Mouse (Mus musculus) limb, embryonic 12.5 days (tissue): ENCODE data around the gene 2900011O08Rik. TPM values are rescaled to one million over a fixed set of nuclear protein-coding genes. Genes with fewer than 3 reads are reported as not detected.

Source experiments
- ATAC-seq: fragments of 200-750 bp; cut with Nextera tagmentation; 2 replicates; pipeline ENCODE4 v1.8.0; 2017; ENCODE audit warnings: low read depth, moderate TSS enrichment; ENCODE audit not compliant: insufficient number of reproducible peaks, insufficient read depth, low FRiP score, low TSS enrichment
- H3K27ac ChIP-seq: fragments of 300-500 bp; sonication (generic); 2 replicates; pipeline ENCODE4 v1.5.1; 2016; ENCODE audit warnings: mild to moderate bottlenecking, moderate library complexity
- H3K27me3 ChIP-seq: fragments of 300-500 bp; sonication (generic); 2 replicates; pipeline ENCODE4 v1.6.1; 2016; ENCODE audit warnings: mild to moderate bottlenecking, moderate library complexity
- H3K36me3 ChIP-seq: fragments of 300-500 bp; sonication (generic); 2 replicates; pipeline ENCODE4 v1.6.1; 2016; ENCODE audit warnings: mild to moderate bottlenecking, moderate library complexity
- H3K4me1 ChIP-seq: fragments of 300-500 bp; sonication (generic); replicated peaks from 2 replicates; pipeline ENCODE4 v1.6.1; 2016
- H3K4me2 ChIP-seq: fragments of 300-500 bp; sonication (generic); 2 replicates; pipeline ENCODE4 v1.6.1; 2016; ENCODE audit warnings: mild to moderate bottlenecking, moderate library complexity
- H3K4me3 ChIP-seq: fragments of 300-500 bp; sonication (generic); replicated peaks from 2 replicates; pipeline ENCODE4 v1.5.1; 2016; ENCODE audit warnings: mild to moderate bottlenecking
- H3K9ac ChIP-seq: fragments of 300-500 bp; sonication (generic); replicated peaks from 2 replicates; pipeline ENCODE4 v1.6.1; 2016; ENCODE audit warnings: mild to moderate bottlenecking, moderate library complexity
- H3K9me3 ChIP-seq: fragments of 300-500 bp; sonication (generic); 2 replicates; pipeline ENCODE4 v1.6.1; 2016; ENCODE audit warnings: mild to moderate bottlenecking, moderate library complexity
- WGBS: fragments of 180-500 bp; shearing (Covaris S2); methylation state at CpG from one replicate; pipeline ENCODE4 v1.1.7; 2016; 5-methylcytosine and 5-hydroxymethylcytosine counted together
- polyA plus RNA-seq: library from polyadenylated mRNA; unstranded; fragments of >200 nt; fragmentation: Nextera tagmentation; extraction: Ambion mirVana; gene quantifications from 2 replicates; pipeline ENCODE4 v1.2.1, GENCODE M21; 2016

2900011O08Rik gene
- polyA plus RNA-seq, 1 experiment from 2014 or later, result 8.4 TPM

- ATAC-seq, result no peak
- H3K9ac ChIP-seq, result no peak overlapping the region
- H3K4me3 ChIP-seq, result no peak overlapping the region
- no peaks in the 10 kb centered on the region for H3K36me3 ChIP-seq
- 94% methylated on average over 4 of the region's 4 CpGs for WGBS
- no peaks in the 10 kb centered on the region for H3K4me1 ChIP-seq
- H3K9me3 ChIP-seq, result no peaks in the 10 kb centered on the region
- H3K4me2 ChIP-seq, result no peak overlapping the region
- H3K27ac ChIP-seq, result no peak overlapping the region
- H3K27me3 ChIP-seq, result no peaks in the 10 kb centered on the region
Measured at GRCm38 (mm10) chr16:14005266-14005665, 18.9 kb downstream of the 2900011O08Rik start.

- Histone ChIP-seq H3K4me3 (no peak overlapping the region), H3K9ac (no peak overlapping the region), H3K4me2 (no peak overlapping the region), H3K4me1 (no peaks in the 10 kb centered on the region), H3K36me3 (no peaks in the 10 kb centered on the region), H3K9me3 (no peaks in the 10 kb centered on the region), H3K27me3 (no peaks in the 10 kb centered on the region), H3K27ac (no peak overlapping the region)
- ATAC-seq, result no peak
- 85% methylated on average over 2 of the region's 2 CpGs for WGBS
Measured at GRCm38 (mm10) chr16:14008081-14008480, 21.7 kb downstream of the 2900011O08Rik start.

- Histone ChIP-seq H3K27ac (no peak overlapping the region), H3K4me3 (no peak overlapping the region), H3K4me2 (no peak overlapping the region), H3K9ac (no peak overlapping the region), H3K36me3 (no peaks in the 10 kb centered on the region), H3K9me3 (no peaks in the 10 kb centered on the region), H3K4me1 (no peaks in the 10 kb centered on the region), H3K27me3 (no peaks in the 10 kb centered on the region)
- ATAC-seq, result no peak
Measured at GRCm38 (mm10) chr16:14008708-14009107, 22.3 kb downstream of the 2900011O08Rik start.

GRCm38 (mm10) chr16:14009966-14010365 lies 23.6 kb downstream of the 2900011O08Rik start:
- Histone ChIP-seq H3K4me3 (no peak overlapping the region), H3K9ac (no peak overlapping the region), H3K27me3 (no peaks in the 10 kb centered on the region), H3K27ac (no peak overlapping the region), H3K4me2 (no peak overlapping the region), H3K9me3 (no peaks in the 10 kb centered on the region), H3K4me1 (no peaks in the 10 kb centered on the region), H3K36me3 (no peaks in the 10 kb centered on the region)
- no peak for ATAC-seq
- WGBS, result 91% methylated on average over 4 of the region's 4 CpGs

GRCm38 (mm10) chr16:14017306-14017705 lies 30.9 kb downstream of the 2900011O08Rik start:
- H3K9me3 ChIP-seq, result no peaks in the 10 kb centered on the region
- no peak overlapping the region for H3K4me2 ChIP-seq
- 83% methylated on average over 8 of the region's 8 CpGs for WGBS
- no peak overlapping the region for H3K4me3 ChIP-seq
- H3K27ac ChIP-seq, result no peak overlapping the region
- H3K4me1 ChIP-seq, result no peaks in the 10 kb centered on the region
- no peak for ATAC-seq
- no peak overlapping the region for H3K9ac ChIP-seq
- H3K36me3 ChIP-seq, result no peaks in the 10 kb centered on the region
- no peaks in the 10 kb centered on the region for H3K27me3 ChIP-seq

GRCm38 (mm10) chr16:14021166-14021822 lies 34.9 kb downstream of the 2900011O08Rik start:
- Histone ChIP-seq H3K36me3 (no peaks in the 10 kb centered on the region), H3K4me1 (no peaks in the 10 kb centered on the region), H3K27ac (no peak overlapping the region), H3K4me3 (no peak overlapping the region), H3K9ac (no peak overlapping the region), H3K27me3 (no peaks in the 10 kb centered on the region), H3K4me2 (no peak overlapping the region), H3K9me3 (no peaks in the 10 kb centered on the region)
- 77% methylated on average over 3 of the region's 3 CpGs for WGBS
- no peak for ATAC-seq

GRCm38 (mm10) chr16:14025091-14025990 lies 38.9 kb downstream of the 2900011O08Rik start:
- Histone ChIP-seq H3K27ac (no peak overlapping the region), H3K9me3 (no peaks in the 10 kb centered on the region), H3K4me2 (no peak overlapping the region), H3K4me1 (no peaks in the 10 kb centered on the region), H3K4me3 (no peak overlapping the region), H3K27me3 (no peaks in the 10 kb centered on the region), H3K9ac (no peak overlapping the region), H3K36me3 (no peaks in the 10 kb centered on the region)
- ATAC-seq, result no peak
- WGBS, result 77% methylated on average over 2 of the region's 2 CpGs

- ATAC-seq, result no peak
- Histone ChIP-seq H3K9ac (no peak overlapping the region), H3K27ac (no peak overlapping the region), H3K36me3 (no peaks in the 10 kb centered on the region), H3K27me3 (no peaks in the 10 kb centered on the region), H3K9me3 (no peaks in the 10 kb centered on the region), H3K4me1 (no peaks in the 10 kb centered on the region), H3K4me3 (no peak overlapping the region), H3K4me2 (no peak overlapping the region)
- 72% methylated on average over 2 of the region's 2 CpGs for WGBS
Measured at GRCm38 (mm10) chr16:14029072-14029471, 42.7 kb downstream of the 2900011O08Rik start.

GRCm38 (mm10) chr16:14029851-14030250 lies 43.4 kb downstream of the 2900011O08Rik start:
- ATAC-seq, result no peak
- 84% methylated on average over 2 of the region's 2 CpGs for WGBS
- Histone ChIP-seq H3K9ac (no peak overlapping the region), H3K9me3 (no peaks in the 10 kb centered on the region), H3K4me1 (no peaks in the 10 kb centered on the region), H3K36me3 (no peaks in the 10 kb centered on the region), H3K27me3 (no peaks in the 10 kb centered on the region), H3K4me2 (no peak overlapping the region), H3K4me3 (no peak overlapping the region), H3K27ac (no peak overlapping the region)

- no peak overlapping the region for H3K9ac ChIP-seq
- WGBS, result 97% methylated on average over 4 of the region's 4 CpGs
- ATAC-seq, result no peak
- no peak overlapping the region for H3K4me3 ChIP-seq
- H3K4me2 ChIP-seq, result no peak overlapping the region
- H3K4me1 ChIP-seq, result no peaks in the 10 kb centered on the region
- H3K27me3 ChIP-seq, result no peaks in the 10 kb centered on the region
- H3K36me3 ChIP-seq, result no peaks in the 10 kb centered on the region
- no peaks in the 10 kb centered on the region for H3K9me3 ChIP-seq
- H3K27ac ChIP-seq, result no peak overlapping the region
Measured at GRCm38 (mm10) chr16:14030650-14031049, 44.2 kb downstream of the 2900011O08Rik start.

- Histone ChIP-seq H3K9ac (no peak overlapping the region), H3K9me3 (no peaks in the 10 kb centered on the region), H3K4me1 (no peaks in the 10 kb centered on the region), H3K4me3 (no peak overlapping the region), H3K36me3 (no peaks in the 10 kb centered on the region), H3K4me2 (no peak overlapping the region), H3K27me3 (no peaks in the 10 kb centered on the region), H3K27ac (no peak overlapping the region)
- no peak for ATAC-seq
- WGBS, result 82% methylated on average over 4 of the region's 4 CpGs
Measured at GRCm38 (mm10) chr16:14033076-14033475, 46.7 kb downstream of the 2900011O08Rik start.
